Mouse (Mus musculus): ENCODE data around the gene Abcb4.
"Not testable (repeated sequence)": the region's sequence is repeated elsewhere in the genome, so short reads cannot be mapped to it uniquely, and the experiment has no call there.

Gene Abcb4

GRCm38 (mm10) chr5:8893300-8894103 is at the start of gene Abcb4:
TSS of gene Abcb4 (plus strand) at chr5:8893717.
- DNase-seq: peak; percentile 34

DNA sequence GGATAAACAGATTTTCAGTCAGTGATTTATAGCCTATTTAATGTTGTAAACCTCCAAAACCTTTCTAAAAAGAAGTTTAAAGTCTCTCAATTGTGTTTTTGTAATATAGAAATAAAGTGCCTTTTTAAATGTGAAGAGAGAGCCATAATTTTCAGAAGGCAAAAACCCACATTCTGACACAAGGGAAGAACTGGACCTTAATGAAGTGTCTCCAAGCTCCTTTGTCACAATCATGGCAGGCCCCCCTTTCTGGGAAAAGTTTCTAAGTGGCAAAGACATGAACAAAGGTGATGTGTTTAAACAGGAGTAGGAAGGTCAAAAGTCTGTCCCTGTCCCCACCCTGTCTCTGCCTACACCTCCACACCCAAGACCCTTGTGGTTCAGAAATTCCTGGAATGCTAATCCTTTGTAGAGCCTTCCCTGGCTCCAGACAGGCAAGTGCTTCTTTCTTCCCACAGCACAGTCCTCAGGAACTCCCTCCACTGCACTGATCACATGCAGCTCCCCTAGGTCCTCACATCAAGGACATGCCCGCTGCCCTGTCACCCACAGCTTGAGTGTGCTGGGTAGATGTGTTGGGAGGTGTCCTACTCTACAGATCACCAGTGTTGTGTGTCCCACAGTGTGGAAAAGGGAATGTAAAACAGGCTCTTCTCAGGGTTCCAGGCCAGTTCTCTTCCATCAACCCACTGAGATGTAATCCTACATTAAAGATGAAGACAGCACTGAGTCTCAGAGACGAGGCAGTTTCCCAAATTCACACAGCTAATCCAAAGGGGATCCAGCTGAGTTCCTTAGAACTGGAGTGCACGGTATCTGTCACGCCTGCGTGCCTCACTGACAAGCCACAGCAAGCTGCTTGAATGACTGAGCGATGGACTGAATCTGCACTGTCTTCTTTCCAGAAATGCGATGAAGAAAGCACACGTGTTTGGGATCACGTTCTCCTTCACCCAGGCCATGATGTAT is 44.6 kb upstream of the Abcb4 start:
- DNase-seq: not testable (repeated sequence)

GRCm38 (mm10) chr5:8850851-8851250 is 42.7 kb upstream of the Abcb4 start:
- no peak for DNase-seq

- no peak for DNase-seq
Measured at GRCm38 (mm10) chr5:8857201-8857600, 36.3 kb upstream of the Abcb4 start.

GRCm38 (mm10) chr5:8861811-8862210 is 31.7 kb upstream of the Abcb4 start:
- DNase-seq: no peak

- no peak for DNase-seq
Measured at GRCm38 (mm10) chr5:8863580-8864337, 29.8 kb upstream of the Abcb4 start.

DNA sequence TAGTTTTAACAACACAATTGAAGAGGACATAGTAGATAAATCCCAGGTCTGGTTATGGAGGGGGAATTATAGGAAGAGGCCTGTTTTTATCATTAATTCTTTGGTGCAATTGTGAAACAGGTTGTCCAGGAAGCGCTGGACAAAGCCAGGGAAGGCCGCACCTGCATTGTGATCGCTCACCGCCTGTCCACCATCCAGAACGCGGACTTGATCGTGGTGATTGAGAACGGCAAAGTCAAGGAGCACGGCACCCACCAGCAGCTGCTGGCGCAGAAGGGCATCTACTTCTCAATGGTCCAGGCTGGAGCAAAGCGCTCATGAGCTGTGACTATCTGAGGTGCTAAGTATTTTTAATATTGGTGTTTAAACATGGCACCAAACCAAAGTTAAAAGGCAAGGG is 27.9 kb upstream of the Abcb4 start:
- not testable (repeated sequence) for DNase-seq

- no peak for DNase-seq
Measured at GRCm38 (mm10) chr5:8866366-8866765, 27.2 kb upstream of the Abcb4 start.

DNA sequence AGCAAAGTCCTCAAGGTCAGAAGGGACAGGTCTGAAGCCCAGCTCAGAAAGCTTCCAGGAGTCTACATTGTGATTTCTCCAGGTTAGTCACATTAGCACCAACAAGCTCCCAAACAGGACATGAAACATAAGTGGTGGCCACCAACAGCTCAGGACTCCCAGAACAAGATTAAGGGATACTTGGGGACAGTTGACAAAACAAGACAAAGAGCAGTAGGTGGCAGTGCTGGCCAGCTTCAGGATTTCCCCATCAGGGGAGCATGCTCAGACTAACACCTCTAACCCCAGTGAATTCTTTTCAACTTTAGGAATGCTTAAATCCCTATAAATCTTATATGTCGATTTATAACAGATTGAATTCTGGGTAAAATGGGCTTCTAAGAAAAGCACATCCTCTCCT is 25.5 kb upstream of the Abcb4 start:
- peak; percentile 2 for DNase-seq

DNA sequence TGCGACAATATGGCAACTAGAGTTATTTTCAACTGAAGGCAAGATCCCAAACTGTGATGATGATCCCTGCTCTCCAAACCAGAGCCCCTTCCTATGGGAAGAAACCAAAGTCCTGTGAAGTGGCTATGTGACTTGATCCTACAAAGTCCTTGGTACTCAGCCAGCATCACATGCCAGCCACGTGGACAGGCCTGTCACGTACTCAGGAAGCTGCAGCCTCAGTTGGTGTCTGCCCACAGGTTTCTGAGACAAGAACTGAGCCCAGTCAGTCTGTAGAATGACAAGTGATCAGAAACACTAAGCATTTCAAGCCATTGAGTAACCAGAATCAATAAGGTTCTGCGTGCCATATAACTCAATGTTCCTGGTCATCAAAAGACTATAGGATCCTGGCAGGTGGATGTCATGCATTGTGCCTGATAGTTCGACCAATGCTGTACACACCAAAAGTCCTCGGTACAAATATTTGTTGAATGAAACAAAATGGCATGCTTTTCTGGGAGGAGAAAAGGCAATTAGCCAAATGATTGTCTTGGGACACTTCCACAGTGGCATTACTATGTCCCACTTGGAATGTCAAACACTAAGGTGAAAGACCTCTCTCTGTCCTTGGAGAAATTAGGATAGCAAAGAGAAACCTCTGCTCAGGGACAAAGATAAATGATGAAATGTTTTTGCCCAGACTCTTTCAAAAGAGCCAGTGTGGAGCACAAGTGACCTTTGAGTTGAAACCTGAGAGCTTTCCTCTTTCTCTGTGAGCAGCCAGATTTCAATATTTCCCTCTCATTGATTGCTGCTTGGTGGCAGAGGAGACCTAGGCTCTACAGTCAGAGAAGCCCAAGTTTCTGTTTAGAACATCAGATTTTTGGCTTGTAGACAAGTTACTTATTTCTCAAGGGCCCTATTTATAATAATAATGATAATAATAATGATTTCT is 20.3 kb upstream of the Abcb4 start:
- DNase-seq: no peak

DNA sequence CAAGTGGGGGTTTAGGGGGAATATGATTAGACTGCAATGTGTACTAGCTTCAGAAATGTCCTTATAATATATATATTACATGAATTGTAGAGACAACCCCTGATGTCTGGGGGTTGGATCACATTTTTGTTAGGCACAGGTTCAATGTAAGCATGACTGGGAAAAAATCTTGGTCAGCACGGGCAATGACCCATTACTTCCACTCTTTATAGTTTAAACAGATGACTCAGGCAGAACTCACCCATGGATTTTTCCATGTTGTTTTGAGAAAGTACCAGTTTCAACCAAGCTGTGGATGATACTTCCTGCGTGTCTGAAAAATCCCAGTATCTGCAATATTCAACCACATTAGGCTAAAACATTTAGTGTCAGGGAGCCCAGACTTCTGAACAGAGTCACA is 16.4 kb upstream of the Abcb4 start:
- DNase-seq: no peak

GRCm38 (mm10) chr5:8877800-8878199 is 15.7 kb upstream of the Abcb4 start:
- no peak for DNase-seq

DNA sequence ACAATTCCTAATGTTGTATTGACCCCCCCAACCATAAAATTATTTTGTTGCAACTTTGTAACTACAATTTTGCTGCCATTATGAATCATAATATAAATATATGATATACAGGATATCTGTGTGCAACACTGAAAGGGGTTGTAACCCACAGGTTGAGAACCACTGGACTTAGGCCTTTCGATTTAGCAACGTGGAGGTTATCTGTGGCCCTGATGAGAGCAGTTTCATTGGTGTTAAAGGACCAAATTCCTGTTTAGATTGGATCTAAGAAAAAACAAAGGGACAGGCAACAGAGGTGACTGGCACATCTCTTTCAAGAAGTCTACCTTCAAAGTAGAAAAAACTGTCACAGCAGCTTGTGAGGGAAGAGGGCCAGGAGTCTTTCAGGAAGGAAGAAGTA is 7.7 kb upstream of the Abcb4 start:
- no peak for DNase-seq

- no peak for DNase-seq
Measured at GRCm38 (mm10) chr5:8894104-8894425, 548 bp downstream of the Abcb4 start.

DNA sequence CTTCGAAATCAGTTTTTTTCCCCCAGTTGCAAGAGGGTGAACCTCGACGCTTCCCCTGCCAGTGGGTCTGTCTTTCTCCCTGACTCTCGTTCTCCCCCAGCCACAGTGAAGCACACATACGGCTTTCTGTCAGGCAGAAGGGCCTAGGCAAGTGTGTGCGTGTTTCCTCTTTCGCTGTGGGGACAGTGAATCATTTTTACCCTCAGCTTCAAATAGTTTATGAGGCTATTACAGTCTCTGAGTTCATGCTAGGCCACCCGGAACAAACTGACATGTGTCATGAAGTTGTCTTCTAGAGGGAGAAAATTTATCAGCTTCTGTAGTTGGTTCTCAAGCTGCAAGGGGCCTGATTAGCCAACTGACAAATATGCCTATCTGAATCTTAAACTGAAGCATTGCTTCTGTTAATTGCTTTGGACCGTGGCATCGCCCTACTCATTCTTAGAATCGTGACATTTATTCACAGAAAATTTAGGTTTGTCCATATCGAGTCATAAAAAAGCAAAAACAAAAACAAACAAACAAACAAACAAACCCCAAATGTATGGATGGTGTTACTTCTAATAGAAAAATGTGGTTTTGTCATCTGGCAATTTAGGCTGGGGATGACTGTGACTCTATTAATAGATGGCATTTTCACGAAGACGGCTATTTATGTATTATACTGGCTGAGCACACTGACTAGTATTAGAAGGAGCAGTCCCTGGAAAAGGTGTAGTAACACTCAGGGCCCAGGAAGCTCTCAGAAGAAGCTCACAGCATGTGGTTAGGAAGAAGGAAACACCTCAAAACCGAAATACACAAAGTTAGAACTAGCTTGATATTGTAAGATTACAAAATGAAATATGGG is 1.3 kb downstream of the Abcb4 start:
- DNase-seq: no peak

DNA sequence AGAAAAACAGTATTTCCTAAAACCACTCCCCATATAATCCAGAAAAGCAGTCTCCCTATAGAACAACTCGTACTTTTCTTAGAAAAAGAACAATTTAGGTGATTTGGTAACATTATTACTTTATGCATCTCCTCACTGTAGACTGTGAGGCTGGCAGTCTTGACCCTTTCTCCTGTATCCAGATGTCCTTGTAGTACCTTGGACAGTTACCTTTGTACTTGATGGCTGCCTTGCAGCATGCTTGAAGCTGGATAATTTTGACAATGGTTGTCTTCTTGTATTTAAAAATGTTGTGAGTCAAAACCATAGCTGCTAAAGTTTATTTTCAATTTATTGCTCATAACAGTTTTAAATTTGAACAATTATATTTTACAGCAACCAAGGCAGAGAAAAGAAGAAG is 2.7 kb downstream of the Abcb4 start:
- no peak for DNase-seq

GRCm38 (mm10) chr5:8898246-8898645 is 4.7 kb downstream of the Abcb4 start:
- no peak for DNase-seq

GRCm38 (mm10) chr5:8901001-8901400 is 7.5 kb downstream of the Abcb4 start:
- no peak for DNase-seq

DNA sequence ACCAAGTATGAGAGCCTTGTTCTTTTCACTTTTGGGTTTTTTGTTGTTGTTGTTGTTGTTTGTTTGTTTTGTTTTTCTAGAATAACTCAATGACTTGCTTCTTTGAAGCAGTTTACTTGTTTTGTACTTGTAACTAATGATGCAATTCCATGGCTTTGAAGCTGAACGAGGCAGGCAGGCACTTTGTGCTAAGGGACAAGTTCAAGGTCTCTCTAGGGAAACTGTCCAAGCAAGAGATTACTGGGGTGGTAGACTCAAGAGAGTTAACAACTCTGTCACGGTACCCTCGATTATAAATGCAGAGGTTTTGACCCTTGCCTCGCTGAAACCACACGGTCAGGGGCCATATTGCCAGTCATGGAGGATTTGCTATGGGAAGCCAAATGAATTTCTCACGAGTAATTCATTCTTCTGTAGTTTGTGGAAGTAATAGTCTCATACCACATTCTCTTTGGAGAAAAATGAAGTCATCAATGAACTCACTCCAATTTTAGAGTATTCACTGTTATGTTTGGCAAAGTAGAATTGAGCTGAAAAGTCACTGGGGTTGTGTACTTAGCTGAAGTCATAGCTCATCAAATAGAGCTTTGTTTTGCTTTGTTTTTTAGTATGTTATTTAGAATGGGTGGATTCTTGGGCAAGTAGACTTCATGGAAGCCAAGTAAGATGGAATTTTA is 8.8 kb downstream of the Abcb4 start:
- no peak for DNase-seq

- DNase-seq: no peak
Measured at GRCm38 (mm10) chr5:8904539-8904938, 11.0 kb downstream of the Abcb4 start.

All from lung, postnatal 14 days (tissue).